Mouse (Mus musculus): Measurements from ENCODE around the gene Ccdc121.
"Not testable (repeated sequence)": the region's sequence is repeated elsewhere in the genome, so short reads cannot be mapped to it uniquely, and the experiment has no call there.

Ccdc121 gene

DNA sequence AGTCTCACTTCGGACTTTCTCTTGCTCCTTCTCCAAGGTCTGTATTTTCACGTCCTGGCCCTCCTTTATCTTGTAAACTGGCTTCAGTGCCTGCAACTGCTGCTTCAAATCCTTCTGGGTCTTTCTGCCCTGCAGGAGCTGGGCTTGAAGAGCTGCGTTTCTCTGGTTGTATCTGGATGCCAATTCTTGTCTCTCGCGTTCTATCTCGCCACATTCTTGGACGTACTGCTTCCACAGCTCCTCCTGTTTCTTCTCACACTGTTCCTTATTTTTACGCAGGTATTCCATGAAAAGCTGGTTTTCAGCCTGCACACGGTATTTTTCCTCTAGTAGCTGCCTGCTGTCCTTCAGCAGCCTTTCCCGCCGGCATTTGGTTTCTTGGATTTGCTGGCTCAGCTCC lies 396 bp downstream of the Ccdc121 start:
- not testable (repeated sequence) for DNase-seq

DNA sequence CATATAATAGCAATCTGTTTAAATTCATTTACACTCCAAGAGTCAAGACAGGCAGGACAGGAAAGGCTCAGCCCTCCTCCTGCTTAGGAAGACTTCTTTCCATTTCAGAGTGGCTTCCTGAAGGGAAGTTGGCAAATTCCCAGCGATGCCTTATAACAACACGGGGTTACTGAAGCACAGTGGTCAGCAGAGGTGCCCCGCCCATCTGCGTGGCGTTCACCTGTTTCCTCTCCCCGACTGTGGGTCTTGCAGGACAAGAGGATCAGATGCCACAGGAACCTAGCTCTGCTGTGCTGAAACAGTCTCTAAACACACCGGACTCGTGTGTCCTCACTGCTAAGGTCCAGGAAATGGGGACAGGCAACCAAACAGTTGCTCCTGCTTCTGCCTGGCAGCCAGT lies 5.9 kb downstream of the Ccdc121 start:
- DNase-seq, result no peak

DNA sequence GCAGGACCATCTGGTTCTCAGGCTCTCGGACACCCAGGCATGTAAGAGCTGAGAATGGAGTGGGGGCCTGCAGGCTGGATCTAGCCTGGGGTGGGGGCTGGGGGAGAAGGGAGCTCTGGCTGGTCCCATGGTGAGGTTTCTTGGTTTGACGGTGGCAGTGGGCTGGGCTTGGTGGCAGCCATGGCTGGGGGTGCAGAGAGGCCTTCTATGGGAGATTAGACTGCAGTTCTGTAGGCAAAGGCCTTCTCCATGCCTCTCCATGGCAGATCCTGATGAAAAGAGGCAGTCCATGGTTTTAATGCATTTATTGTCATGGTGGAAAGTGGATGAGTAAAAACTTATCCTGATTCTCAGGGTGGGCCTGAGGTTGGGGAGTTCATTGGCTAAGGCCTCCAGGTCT lies 7.8 kb downstream of the Ccdc121 start:
- DNase-seq, result no peak

DNA sequence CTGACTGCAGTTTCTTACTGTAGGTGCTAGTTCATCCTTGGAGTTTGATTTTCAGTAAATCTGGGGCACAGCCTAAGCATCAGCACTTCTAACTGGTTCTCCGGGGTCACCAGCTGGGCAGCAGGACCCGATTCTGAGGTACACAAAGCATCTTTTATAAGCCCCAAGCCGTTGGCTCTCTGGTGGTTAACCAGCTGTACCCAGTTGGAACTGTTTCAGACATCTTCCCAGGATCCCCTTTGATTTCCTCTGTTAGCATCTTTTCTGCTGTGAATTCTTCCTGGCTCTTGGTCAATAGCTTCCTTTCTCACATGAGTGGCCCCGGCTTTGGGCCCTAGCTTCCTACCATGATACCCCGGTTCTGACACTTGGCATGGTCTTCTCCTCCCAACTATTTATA lies 26.6 kb downstream of the Ccdc121 start:
- no peak for DNase-seq

DNA sequence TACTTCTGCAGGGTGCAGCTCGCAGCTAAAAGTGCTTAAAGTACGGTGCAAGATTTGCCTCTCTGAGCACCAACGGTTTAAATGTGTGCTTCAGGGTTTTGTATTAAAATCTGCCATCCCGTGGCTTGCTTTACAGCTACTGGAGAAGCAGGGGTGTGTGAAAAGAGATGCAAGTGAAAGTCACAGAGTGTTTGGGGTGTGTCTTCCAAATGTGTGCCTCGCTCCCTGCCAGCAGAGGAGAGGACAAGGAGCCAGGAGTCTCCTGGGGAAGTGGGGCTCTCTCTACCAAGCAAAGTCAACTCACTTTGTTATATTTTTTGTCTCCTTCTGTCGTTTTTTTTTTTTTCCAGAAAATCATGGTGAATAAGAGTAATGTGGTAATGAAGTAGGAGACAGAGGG lies 34.7 kb downstream of the Ccdc121 start:
- DNase-seq, result no peak

DNA sequence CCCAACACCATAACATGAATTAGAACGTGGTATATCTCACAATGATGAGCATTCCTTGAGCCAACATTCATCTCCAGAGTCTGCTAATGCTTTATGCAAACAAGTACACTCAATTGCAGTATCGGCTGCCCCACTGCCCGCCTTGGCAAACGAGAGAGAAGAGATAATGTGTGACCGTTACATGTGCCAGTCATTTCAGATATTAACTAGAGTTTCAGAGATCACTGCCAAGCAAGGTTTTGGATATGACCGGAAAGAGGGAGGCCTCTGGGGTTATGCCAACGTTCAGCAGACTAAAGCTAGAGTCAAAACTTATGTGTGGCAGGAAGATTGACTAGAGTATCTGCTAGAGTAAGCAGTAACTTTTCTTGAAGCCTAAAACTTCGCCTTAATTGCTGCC lies 35.1 kb downstream of the Ccdc121 start:
- no peak for DNase-seq

DNA sequence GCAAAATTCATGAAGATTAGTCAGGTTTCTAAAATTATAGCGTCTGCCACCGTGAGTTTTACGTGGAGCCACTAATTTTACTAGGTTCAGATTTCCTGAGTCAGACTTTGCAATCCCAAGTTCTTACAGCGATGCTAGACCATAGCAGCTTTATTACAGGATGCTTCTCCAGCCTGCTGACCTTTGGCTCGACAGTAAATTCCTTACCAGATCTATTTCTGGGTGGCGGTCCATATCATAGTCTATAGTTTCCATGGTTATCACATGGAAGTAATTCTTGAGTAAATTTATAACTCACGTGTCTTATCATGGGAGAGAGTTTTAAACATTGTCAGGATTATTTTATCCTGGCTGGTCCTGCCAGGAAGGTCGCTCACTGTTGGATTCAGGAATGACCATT lies 41.8 kb downstream of the Ccdc121 start:
- no peak for DNase-seq

DNA sequence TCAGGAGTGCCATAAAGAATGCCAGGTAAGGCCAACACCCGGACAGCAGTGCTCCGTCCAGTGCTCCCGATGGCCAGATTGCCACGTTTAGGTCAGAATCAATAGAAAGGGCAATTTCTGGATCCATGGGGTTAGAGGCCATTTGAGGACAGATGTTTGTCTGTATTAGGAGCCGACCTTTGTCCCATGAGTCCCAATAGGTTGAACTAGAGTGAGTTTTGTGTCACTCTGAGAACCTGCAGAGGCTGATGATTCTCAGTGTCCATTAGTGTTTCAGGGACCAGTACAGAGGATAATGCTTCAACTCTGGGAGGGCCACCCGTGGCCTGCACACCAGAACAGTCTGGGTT lies 44.0 kb downstream of the Ccdc121 start:
- DNase-seq, result no peak

DNA sequence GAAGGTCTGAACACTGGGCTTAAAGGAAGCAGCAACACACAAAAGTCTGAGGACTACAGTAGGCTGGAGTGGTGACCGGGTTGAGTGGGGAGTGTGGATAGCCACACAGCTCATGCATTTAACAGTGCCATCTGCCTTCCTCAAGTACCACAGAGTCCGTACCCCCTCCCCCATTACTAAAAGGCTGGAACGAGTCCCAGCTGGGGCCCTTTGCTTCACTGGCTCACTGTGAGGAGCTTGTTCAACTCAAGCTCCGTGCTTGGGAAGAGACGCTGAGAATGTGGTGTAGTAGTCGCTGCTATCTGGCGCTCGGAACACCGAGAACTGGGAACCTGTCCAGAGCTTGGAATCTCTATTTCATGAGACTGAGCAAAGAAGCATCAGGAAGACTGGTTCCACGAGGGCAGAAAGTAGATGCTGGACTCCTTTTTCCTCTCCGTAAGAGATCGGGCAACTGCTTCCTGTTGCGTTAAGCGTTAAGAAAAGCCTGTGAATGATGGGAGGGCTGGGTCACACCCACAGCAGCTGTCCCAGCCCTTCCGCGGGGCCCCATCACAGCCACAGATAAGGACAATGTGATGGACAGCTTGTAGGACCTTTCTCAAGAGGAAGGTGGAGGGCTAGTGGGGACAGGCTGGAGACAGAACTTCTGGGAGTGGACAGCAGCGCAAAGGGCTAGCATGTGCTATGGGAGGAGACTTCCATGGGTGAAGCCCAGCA lies 44.5 kb downstream of the Ccdc121 start:
- no peak for DNase-seq

DNA sequence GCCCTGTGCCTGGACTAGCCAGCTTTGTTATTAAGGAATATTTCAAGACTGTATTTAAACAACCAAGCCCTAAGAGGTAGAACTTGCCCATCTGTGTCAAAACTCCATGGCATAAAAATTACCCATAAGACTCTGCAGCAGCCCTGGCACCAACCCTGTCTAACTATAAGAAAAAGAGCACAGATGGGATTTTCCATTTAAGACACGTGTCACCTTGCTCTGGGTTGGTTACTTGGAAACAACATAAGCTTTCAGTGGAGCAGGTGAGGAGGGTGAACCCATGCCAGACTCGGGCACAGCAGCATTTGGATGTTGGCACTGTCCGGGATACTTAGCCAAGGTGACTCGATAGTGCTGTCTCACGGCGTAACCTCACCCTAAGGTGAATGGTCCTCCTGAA lies 45.2 kb downstream of the Ccdc121 start:
- DNase-seq, result no peak

DNA sequence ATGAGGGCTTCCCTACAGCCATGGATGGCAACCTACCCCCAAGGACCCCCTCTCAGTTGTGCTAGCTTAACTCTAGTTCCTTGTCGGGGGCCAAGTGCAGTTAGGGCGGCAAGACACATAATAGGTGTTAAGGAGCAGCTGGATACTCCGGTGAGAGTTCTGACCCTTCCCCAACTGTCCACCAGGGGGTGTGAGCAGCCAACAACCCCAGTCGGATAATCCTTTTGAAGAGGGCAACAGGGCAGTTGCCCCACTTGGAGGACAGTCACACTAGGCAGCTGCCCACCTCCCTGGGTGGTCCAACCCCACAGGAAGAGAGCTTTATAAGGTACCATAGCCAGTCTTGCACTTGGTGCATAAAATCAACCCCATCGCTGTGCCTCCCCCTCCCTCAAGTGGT lies 46.2 kb downstream of the Ccdc121 start:
- DNase-seq, result no peak

DNA sequence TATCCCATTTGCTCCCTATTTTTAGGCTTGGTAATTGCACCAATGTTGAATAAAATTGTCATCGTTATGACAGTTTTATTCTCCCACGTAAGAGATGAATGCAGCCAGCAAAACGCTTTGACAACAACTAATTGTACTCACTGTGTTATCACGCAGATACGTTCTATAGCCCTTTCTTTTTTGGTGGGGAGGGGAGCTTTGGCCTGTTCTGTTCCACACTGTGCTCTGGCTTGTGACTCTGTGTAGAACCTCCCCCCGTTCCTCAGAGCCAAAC lies 48.4 kb downstream of the Ccdc121 start:
- DNase-seq, result no peak

DNA sequence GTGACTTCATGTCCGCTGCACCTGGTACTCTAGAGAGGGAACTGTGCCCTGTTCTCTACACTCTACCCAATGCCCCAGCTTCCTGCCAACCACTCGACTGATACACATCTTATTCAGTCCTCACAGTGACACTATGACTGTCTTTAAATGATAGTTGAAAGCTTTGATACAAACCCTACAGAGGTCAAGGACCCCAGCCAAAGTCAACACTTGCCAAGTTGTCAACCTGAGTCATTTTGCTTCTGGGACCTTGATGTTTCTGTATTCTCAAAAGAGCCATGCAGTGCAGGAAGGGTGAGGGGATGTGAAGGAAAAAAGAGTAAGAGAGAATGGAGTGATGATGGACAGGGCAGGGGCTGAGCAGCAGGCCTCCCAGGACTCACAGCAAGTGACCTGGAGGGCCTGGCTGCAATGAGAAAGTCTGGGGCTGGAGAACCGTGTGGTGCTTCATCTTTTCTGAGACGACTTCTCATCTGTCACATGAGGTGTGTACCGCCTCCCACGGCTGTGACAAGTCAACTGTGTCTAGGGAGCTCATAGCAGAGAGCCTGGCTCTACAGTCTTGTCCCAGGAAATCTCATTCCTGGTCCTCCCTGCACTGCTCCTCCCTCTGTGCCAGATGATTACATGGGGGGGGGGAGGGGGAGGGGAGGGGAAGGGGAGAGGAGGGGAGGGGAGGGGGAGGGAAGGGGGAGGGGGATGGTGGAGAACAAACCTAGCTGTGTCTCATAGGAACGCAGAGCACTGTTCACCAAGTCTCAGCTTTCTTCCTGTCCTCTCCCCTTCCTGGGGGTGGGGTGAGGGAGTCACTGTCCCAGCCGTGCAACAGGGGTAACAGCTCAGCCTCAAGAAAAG lies 49.0 kb downstream of the Ccdc121 start:
- no peak for DNase-seq

DNA sequence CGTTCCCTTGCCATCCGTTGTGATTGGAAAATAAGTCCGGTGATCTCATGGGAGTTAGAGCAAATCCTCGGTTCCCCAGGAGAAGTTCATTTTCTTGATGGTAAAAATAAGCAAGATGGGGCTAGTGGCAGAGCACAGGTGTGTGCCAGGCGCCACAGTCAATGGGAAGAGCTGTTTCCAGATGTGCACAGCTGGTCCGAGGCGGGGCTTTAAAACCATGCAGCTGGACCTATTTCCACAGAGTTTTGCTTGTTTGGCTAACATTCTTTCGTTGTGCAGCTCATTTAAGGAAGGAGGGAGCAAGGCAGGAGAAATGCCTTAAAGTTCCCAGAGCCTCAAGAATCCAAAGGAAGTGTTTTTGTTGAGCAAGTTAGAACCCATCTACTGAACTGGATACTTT lies 49.8 kb downstream of the Ccdc121 start:
- no peak for DNase-seq

DNA sequence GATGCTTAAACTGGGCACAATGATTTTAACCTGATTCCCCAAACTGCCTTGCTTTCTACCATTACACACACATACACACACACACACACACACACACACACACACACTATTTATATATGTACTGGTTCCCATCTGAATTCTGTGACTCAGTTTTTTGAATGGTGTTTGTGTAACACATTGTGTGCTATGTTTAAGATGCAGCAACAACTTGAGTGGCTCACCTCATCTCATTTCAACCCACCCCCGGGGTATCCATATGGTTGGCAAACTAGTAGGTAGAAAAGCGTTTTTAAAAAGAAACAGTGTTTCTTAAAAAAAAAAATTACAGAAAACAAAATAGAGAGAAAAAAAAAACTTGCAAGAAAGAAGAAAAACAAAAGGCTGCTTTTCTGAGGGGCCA lies 51.0 kb downstream of the Ccdc121 start:
- DNase-seq, result no peak

Measured in cerebellum, adult 11 months (tissue).